Mouse (Mus musculus): Measurements from ENCODE around the gene 4930590J08Rik.

The 4930590J08Rik gene

GRCm38 (mm10) chr6:91963429-91963828 lies 60.8 kb downstream of the 4930590J08Rik start:
- DNase-seq (ENCODE audit: low spot score in 2 of 2) = peak in 1 of 2 experiments; percentile 32

- DNase-seq (ENCODE audit: low spot score in 2 of 2) = no peak
These were observed 62.5 kb downstream of the 4930590J08Rik start for GRCm38 (mm10) chr6:91965060-91965459.

- peak; percentile 38 to 44 for DNase-seq (ENCODE audit: low spot score in 2 of 2)
These were observed 63.4 kb downstream of the 4930590J08Rik start for GRCm38 (mm10) chr6:91966006-91966405.

GRCm38 (mm10) chr6:91972201-91972646 lies 69.6 kb downstream of the 4930590J08Rik start:
- peak in 1 of 2 experiments; percentile 34 for DNase-seq (ENCODE audit: low spot score in 2 of 2)

- DNase-seq (ENCODE audit: low spot score in 2 of 2) = no peak
These were observed 71.4 kb downstream of the 4930590J08Rik start for GRCm38 (mm10) chr6:91973972-91974371.

GRCm38 (mm10) chr6:91978371-91979300 lies 76.0 kb downstream of the 4930590J08Rik start, which contains the start of gene Fgd5:
Gene Fgd5 (plus strand): TSS chr6:91978878.
- peak in 1 of 2 experiments; percentile 35 for DNase-seq (ENCODE audit: low spot score in 2 of 2)

- DNase-seq (ENCODE audit: low spot score in 2 of 2) = no peak
These were observed 76.8 kb downstream of the 4930590J08Rik start for GRCm38 (mm10) chr6:91979301-91979996.

- no peak for DNase-seq (ENCODE audit: low spot score in 2 of 2)
These were observed 77.4 kb downstream of the 4930590J08Rik start for GRCm38 (mm10) chr6:91980011-91980410.

- DNase-seq (ENCODE audit: low spot score in 2 of 2) = no peak
These were observed 87.5 kb downstream of the 4930590J08Rik start for GRCm38 (mm10) chr6:91990101-91990500.

GRCm38 (mm10) chr6:91992823-91993222 lies 90.2 kb downstream of the 4930590J08Rik start:
- DNase-seq (ENCODE audit: low spot score in 2 of 2) = no peak

- no peak for DNase-seq (ENCODE audit: low spot score in 2 of 2)
These were observed 91.3 kb downstream of the 4930590J08Rik start for GRCm38 (mm10) chr6:91993795-91994505.

- no peak for DNase-seq (ENCODE audit: low spot score in 2 of 2)
These were observed 93.5 kb downstream of the 4930590J08Rik start for GRCm38 (mm10) chr6:91996072-91996471.
